Mouse (Mus musculus): ENCODE measurements around the gene Cyren. TPM values are rescaled to one million over a fixed set of nuclear protein-coding genes. Genes with fewer than 3 reads are reported as not detected.

The Cyren gene
- total RNA-seq, 2 experiments from 2014 or later, result 4.0 to 5.0 TPM

GRCm38 (mm10) chr6:34902578-34902977, 24.7 kb upstream of the Cyren start:
- intact Hi-C loops (cut with DNase I; ENCODE audit: low total_unique reads), result no loop called here

DNA sequence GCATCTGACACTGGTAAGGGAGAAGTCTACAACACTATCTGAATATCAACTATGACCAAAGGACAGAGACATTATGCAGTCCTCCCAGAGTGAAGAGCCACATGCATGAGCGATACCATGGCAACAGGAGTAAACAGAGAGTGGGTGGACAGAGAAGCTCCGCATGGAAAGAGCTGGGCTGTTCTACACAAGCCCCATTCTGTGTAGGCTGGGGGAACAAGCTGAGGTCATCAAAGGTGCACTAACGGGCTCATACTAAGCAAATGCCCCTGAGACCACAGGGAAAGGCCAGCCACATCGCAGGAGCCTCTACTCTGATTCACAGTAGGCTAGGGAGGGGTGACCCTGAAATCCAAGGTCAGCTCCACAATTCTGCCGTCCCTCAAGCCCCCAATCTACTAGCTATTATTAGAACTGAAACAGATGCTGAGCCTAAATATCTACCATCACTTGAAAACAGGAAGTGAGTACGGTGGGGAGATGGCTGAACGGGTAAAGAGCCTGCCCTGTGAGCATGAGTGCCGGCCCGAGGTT, 24.1 kb upstream of the Cyren start:
- intact Hi-C loops (cut with DNase I; ENCODE audit: low total_unique reads), result no loop called here
- no peak for DNase-seq

More at GRCm38 (mm10) chr6:34902578-34902977, 24.7 kb upstream of the Cyren start:
- DNase-seq, result no peak

DNA sequence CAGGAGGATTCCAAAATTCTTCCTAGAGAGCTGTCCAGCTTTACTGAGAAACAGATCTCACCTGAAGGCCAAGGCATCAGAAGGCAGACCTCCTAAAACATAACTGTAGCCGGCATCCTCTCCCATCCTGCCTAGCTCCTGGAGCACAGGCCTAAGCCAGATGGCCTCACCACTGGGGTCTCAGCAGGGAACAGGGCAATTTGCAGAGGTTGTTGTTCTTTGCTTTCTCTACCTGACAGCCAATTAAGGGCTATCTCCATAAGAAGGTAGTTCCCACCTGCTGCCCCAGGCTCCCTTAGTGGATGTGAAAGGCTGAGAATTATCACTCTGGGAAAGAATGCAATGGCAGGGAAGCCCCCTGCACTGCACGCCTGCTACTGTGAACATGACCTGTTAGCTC, 23.1 kb upstream of the Cyren start:
- DNase-seq, result no peak
- intact Hi-C loops (cut with DNase I; ENCODE audit: low total_unique reads), result no loop called here

GRCm38 (mm10) chr6:34899127-34899526, 21.3 kb upstream of the Cyren start:
- intact Hi-C loops (cut with DNase I; ENCODE audit: low total_unique reads), result no loop called here
- no peak for DNase-seq

DNA sequence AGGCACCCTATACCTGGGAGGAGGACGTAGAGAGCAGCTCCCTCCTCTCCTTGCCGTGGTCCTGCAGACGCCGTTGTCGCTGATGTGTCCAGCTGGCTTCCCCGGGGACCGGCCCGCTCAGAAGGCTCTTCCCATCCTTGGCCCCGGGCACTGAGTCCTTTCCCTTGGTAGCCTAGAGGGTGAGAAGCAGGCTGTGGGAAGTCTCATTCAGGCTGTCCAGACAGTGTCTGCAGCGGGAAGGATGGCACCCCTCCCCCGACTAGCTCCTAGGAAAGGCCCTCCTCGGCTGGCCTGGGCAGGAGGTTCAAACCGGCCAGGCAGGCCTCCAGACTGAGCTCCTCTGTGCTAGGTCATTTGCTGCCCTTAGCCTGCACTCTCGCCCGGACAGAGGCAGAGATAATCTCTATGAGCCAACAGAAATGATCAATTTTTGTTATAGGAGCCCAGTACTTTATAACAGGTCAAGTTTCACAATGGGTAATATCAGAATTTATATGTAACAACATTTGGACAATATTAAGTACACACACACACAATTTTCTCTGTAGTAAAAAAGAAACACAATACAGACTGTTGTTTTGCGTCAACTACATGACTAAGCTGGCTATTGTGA, 18.4 kb upstream of the Cyren start:
- DNase-seq, result no peak
- intact Hi-C loops (cut with DNase I; ENCODE audit: low total_unique reads), result no loop called here

- intact Hi-C loops (cut with DNase I; ENCODE audit: low total_unique reads), result no loop called here
- no peak for DNase-seq
Observed at GRCm38 (mm10) chr6:34895569-34895968, 17.7 kb upstream of the Cyren start.

- no peak for DNase-seq
Observed at GRCm38 (mm10) chr6:34889185-34889584, 11.3 kb upstream of the Cyren start.

DNA sequence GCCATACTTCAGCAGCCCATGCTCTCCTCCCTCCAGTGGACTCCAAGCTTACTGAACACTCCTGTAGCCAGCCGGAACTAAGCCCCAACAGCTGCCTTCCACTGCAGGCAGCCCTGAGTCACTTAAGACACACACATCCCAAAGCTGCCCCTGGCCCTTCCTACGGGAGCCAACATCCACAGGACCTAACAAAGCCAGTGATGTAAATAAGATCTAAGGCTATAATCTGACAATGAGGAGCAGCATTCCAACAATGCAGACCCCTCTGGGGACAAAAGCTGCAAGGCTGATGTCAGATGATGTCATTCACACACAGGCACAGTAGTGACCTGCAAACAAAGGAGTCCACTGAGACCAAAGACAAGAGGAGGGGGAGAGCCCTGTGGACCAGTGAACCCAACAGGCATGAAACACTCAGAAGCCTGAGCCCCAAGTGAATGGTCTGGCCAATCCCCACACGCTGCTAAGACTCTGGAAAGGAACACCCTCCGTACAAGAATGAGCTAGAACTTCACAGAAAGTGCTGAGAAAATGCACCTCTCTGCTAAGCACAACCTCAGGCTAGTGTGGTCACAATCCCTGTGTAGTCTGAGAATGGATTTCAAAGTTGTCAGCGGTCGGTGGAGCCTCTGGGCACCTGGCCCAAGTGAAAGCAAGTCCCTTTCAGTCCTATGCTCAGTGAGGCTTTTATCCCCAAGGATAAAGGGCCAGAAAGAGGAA, 9.4 kb upstream of the Cyren start:
- intact Hi-C loops (cut with DNase I; ENCODE audit: low total_unique reads), result loop anchor here (10.0 kb wide), 1 partner anchor 112 kb away; no protein-coding TSS in a partner anchor
- no peak for DNase-seq

More at GRCm38 (mm10) chr6:34889185-34889584, 11.3 kb upstream of the Cyren start:
- intact Hi-C loops (cut with DNase I; ENCODE audit: low total_unique reads), result loop anchor here (10.0 kb wide), 1 partner anchor 114 kb away; no protein-coding TSS in a partner anchor

- DNase-seq, result no peak
- intact Hi-C loops (cut with DNase I; ENCODE audit: low total_unique reads), result loop anchor here (5.0 to 10.0 kb wide), 2 partner anchors 43 to 110 kb away; no protein-coding TSS in a partner anchor
Observed at GRCm38 (mm10) chr6:34884724-34885123, 6.9 kb upstream of the Cyren start.

DNA sequence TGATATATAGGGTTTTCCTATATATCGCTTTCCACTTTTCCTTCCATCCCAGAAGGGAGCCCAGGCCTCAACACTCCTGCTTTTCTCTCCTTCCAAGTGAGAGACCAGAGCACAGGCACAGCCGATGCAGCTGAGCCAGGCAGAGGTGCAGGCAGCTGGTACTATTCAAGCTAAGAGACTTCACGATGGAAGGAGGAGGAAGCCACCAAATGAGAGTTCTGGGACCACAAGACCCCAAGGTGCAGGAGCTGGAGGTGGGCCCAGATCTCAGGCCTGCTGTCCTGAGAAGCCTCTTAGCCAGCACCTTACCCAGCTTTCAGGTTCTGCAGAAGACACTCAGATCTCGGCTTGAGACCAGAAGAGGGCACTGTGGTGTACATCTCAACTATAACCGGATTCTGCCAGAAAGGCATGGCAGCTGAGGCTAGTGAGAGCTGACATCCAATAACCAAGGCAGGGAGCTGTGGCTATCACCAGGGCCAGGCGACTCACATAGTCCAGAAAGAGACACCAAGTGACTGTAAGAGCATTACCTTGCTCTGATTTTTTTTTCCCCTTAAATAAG, 2.1 kb upstream of the Cyren start:
- intact Hi-C loops (cut with DNase I; ENCODE audit: low total_unique reads), result loop anchor here (5.0 to 10.0 kb wide), 2 partner anchors 47 to 105 kb away; no protein-coding TSS in a partner anchor
- no peak for DNase-seq

- intact Hi-C loops (cut with DNase I; ENCODE audit: low total_unique reads), result no loop called here
- no peak for DNase-seq
Observed at GRCm38 (mm10) chr6:34879101-34879740, 1.4 kb upstream of the Cyren start.

DNA sequence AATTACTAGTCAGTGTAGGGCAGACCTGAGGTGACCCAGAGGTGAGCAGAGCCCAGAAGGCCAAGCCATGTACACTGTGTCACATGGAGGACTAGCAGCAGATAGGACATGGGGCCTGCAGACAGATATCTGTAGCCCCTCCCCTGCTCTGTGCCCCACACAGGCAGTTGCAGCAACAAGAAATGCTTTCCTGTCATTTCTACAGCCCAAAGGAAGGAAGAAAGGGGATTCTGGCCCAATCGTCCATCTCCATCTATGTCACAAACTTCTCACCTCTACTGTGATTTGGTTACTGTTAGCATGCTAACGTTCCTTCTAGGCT, 1.1 kb downstream of the Cyren start:
- intact Hi-C loops (cut with DNase I; ENCODE audit: low total_unique reads), result no loop called here
- no peak for DNase-seq

DNA sequence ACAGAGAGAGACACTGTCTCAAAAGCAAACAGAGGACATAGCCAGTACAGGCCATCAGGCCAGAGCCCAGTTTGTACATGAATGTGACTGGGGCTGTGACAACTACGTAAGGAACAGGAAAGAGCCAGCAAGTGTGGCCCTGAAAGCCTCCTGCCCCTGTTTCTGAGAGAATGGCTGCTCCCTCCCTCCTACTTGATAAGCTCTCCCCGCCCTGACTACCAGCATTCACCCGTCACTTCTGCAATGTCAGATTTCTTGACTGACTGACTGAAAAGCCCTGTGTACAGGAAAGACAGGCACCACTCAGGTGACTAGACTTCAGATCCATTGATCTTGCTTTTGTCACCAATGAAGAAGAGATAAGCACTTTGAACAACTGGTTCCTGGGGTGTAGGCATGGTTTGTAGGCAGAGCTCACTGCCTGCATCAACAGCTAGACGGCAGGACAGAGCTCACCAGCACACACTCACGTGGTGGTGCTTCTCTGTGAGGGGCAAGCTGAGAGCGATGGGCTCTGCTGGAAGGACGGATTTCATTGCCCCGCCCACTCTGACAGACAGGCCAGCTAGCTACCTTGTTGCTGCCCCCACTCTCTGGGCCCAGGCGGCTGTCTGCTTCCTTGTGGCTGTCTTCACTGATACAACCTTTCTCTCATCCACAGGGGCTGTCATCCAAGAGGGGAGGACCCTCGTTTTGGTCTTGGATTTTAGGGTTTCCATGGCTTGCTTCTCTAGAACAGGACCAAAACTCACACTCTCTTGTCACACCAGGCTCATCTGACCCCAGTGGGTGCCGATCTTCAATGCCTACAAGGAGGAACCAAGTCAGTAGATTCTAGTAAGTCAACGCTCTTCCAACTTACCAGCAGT, 1.7 kb downstream of the Cyren start:
- intact Hi-C loops (cut with DNase I; ENCODE audit: low total_unique reads), result no loop called here
- no peak for DNase-seq

- DNase-seq, result no peak
- intact Hi-C loops (cut with DNase I; ENCODE audit: low total_unique reads), result no loop called here
Observed at GRCm38 (mm10) chr6:34875268-34875761, 2.5 kb downstream of the Cyren start.

DNA sequence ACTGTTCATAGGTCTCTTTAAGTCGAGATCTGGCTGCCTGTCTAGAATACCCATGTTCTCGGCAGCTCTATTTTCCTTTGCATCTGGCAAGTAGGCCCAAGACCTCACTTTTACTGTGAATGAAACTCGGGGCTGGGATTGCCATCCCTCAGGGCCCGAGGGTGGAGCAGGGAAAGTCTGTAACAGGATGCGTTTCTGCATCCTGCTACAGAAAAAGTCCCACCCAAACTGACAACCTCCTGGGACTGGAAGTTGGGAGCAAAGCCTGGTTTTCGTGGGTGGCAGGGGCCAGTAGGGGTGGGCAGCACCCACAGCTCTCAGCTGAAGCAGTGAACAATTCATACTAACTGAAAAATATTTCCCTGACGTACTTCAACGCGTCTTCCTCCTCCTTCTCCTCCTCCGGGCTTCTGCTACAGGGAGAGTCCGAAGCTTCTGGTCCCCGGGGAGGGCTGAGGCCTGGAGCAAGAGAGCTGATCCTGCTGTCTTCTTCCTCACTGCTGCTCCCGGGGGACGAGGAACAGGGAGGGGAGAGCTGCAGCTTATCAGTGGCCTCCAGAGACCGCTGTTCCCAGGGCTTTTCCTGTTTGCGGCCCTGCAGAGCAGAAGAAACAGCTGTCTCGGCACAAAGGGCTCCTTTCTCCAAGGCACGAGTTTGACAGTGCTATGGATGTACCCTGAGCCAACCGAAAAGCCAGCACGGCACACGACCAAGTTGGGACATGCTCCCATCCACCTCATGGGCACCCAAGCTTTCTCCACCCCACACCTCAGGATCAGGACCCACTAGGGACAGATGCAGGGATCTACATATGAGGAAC, 3.5 kb downstream of the Cyren start:
- intact Hi-C loops (cut with DNase I; ENCODE audit: low total_unique reads), result no loop called here
- DNase-seq, result peak; percentile 78

DNA sequence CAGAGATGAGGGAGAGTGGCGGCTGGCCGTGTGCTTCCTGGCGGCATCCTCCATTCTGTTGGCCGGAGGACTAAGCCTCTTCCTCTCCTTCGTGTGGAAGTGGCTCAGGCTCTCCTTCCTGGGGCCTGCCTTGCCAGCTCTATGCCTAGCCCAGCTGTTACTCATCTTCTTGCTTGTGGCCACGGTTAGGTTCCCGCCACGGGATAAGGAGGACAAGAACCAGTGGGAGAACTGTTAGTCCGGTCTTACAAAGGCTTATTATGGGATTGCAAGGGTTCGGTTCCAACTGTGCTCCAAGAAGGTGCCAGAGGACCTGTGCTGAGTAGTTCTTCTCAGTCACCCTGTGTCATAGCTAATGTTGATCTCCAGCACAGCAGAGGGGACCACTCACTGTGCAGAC, 5.0 kb downstream of the Cyren start:
- intact Hi-C loops (cut with DNase I; ENCODE audit: low total_unique reads), result no loop called here
- DNase-seq, result no peak

- intact Hi-C loops (cut with DNase I; ENCODE audit: low total_unique reads), result no loop called here
- DNase-seq, result no peak
Observed at GRCm38 (mm10) chr6:34871929-34872328, 5.9 kb downstream of the Cyren start.

DNA sequence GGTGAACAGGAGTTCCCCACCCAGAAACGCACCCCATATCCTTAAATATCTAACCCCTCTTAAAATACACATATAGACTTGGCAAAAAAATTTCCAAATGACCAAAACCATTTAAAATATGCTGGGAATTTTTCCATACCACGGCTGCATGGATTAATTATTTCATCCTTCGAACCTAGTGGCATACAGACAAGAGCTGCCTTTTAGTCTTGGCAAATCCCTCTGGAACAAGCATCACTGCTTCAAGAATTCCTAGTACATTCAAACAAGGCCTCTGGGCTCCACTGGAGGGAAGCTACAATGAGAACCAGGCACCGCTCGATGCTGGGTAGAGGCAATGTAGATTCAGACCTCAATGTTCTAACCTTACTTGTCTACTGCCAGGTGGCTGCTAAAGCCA, 7.1 kb downstream of the Cyren start:
- DNase-seq, result no peak
- intact Hi-C loops (cut with DNase I; ENCODE audit: low total_unique reads), result no loop called here

All from gastrocnemius, postnatal 14 days (tissue).